Mouse (Mus musculus) adrenal gland, postnatal 4 days (tissue): ENCODE results near the gene Plk1. TPM values are rescaled to one million over a fixed set of nuclear protein-coding genes. Genes with fewer than 3 reads are reported as not detected.

ENCODE experiments used
- DNase-seq, 2 experiments: peaks; one replicate each; pipeline ENCODE4 v3.0.0; 2021 to 2022; ENCODE audit warnings: low spot score in 2 of 2, mixed read lengths in 2 of 2
- long read RNA-seq, 2 experiments: library from polyadenylated mRNA; stranded (forward); transcript quantifications; one replicate each; pipeline ENCODE4 v2.0.0; 2021
- total RNA-seq, 2 experiments: library from RNA; stranded (reverse); gene quantifications; 2 replicates each; pipeline ENCODE4 v1.2.3; 2021

Plk1 gene
- total RNA-seq, result 10 to 100 TPM; 25.3 to 27.3 TPM
- long read RNA-seq, experiment 1, transcript Plk1-201 (10 exons, 2,199 nt), result major isoform, 26 of 29 reads
- long read RNA-seq, experiment 1, partial matches to known transcripts, result 3 of 29 reads
- long read RNA-seq, experiment 1, other reads (novel, unspliced or antisense), result 0 of 29 reads
- long read RNA-seq, experiment 2, transcript Plk1-201 (10 exons, 2,199 nt), result major isoform, 33 of 38 reads
- long read RNA-seq, experiment 2, partial matches to known transcripts, result 3 of 38 reads
- long read RNA-seq, experiment 2, other reads (novel, unspliced or antisense), result 2 of 38 reads

GRCm38 (mm10) chr7:122158915-122159902 lies at the start of gene Plk1:
Gene Plk1, plus strand, starts transcription at chr7:122159439.
- peak; percentile 50 to 66 for DNase-seq

- no peak for DNase-seq
Measured at GRCm38 (mm10) chr7:122123518-122123917, 35.7 kb upstream of the Plk1 start.

DNA sequence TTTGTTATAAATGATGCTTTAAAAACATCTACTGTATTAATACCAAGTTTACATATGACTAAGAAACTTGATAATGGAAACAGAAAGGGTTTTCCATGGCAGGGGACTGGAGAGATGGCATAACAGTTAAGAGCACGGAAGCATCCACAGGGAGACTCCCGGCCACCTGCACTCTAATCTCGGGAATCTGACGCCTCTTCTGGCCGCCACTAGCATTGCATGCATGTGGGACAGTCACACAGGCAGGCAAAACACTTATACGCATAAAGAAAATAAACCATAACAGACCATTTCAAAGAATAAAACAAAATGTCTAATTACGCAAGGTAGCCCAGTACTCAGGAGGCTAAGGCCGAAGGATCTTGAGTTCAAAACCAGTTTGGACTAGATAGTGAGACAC lies 33.6 kb upstream of the Plk1 start:
- DNase-seq, result no peak

GRCm38 (mm10) chr7:122126946-122127345 lies 32.3 kb upstream of the Plk1 start:
- no peak for DNase-seq

GRCm38 (mm10) chr7:122131834-122132233 lies 27.4 kb upstream of the Plk1 start:
- DNase-seq, result no peak

- peak; percentile 98 to 100 for DNase-seq
Measured at GRCm38 (mm10) chr7:122132497-122133337, 26.5 kb upstream of the Plk1 start, which contains the start of the genes Palb2 and Dctn5. Gene Palb2, minus strand, starts transcription at chr7:122132985. Gene Dctn5, plus strand, starts transcription at chr7:122133041.

DNA sequence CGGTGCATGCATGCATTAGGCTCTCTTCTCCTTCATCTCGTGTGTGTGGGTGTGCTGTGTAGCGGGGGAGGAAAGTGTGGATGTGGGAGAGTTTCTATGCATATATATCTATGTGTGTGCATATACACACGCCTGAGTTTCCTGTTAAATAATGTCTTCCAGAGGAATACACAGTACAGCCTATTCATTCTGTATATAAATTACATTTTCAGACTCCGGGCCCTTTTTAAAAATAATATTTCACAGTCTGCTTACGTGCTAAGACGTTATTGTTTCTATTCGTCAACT lies 26.0 kb upstream of the Plk1 start:
- DNase-seq, result no peak

DNA sequence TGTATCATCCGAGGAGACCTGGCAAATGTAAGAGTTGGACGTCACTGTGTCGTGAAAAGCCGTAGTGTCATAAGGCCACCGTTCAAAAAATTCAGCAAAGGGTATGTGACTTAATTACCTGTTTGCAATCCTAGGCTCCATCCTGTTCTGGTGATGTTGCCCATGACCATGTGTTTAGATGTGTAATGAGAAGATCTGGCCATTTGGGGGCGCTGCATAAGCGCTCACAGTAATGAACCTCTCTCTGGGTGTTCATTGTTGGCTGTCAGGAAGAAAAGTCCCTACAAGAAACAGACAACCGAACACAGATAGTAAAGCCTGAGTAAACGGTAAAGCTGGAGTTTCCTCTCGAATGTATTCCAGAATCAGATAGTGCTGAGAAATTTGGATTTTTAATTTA lies 24.2 kb upstream of the Plk1 start:
- no peak for DNase-seq

GRCm38 (mm10) chr7:122137071-122137470 lies 22.2 kb upstream of the Plk1 start:
- no peak for DNase-seq

- no peak for DNase-seq
Measured at GRCm38 (mm10) chr7:122138190-122138589, 21.0 kb upstream of the Plk1 start.

- DNase-seq, result no peak
Measured at GRCm38 (mm10) chr7:122140991-122141390, 18.2 kb upstream of the Plk1 start.

GRCm38 (mm10) chr7:122152473-122152872 lies 6.8 kb upstream of the Plk1 start:
- no peak for DNase-seq

GRCm38 (mm10) chr7:122158488-122158887 lies 751 bp upstream of the Plk1 start:
- DNase-seq, result no peak

- no peak for DNase-seq
Measured at GRCm38 (mm10) chr7:122160037-122160436, 798 bp downstream of the Plk1 start.

DNA sequence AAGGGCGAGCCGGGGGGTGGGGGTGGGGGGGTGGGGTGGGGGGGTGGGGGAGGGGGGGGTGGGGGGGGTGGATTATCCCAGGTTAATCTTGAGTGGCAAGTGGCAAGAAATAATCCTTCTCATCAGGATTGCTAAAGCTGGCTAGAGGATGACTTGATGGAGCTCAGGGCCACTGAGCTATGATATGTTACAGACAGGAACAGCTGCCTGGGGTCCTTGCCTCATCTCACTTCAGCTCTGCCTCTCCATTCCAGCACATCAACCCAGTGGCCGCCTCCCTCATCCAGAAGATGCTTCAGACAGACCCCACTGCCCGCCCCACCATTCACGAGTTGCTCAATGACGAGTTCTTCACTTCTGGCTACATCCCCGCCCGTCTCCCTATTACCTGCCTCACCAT lies 4.5 kb downstream of the Plk1 start:
- DNase-seq, result no peak

GRCm38 (mm10) chr7:122167203-122167602 lies 8.0 kb downstream of the Plk1 start:
- DNase-seq, result no peak

GRCm38 (mm10) chr7:122170705-122171104 lies 11.5 kb downstream of the Plk1 start:
- no peak for DNase-seq

DNA sequence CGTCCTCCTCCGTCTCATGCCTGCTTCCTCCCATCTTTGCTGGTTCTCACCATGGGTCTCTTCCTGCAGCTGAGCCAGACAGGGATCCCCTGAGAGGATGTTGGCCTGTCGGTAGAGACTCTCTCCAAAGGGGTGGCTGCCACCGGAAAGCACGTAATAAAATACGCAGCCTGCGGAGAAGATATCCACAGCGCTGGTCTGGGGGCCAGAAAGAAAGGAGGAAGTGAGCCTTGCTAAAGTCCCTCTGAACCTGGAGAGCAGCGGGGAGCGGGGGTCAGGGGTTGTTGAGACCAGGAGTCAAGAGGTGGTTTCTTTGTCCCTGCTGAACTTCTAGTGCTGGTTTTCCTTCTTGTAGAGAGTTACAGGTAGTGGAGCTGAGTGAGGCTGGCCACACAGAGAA lies 12.4 kb downstream of the Plk1 start:
- no peak for DNase-seq

DNA sequence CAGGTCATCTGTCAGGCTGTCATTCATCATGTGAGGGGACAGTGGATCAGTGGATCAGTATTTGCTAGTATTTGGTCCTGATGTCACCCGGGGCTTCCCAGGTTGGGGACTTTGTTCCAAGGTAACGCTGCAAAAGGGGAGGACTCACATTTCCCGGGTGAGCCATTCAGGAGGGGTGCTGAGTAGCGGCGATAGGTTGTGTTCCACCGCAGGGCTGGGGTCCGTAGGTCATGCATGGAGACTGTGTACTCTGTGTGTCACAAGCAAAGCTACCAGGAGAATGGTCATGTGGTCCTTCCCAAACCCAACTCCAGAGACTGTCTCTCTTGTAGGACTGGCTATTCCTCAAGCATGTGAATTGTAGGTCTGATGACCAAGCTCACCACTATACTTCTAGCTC lies 21.5 kb downstream of the Plk1 start:
- DNase-seq, result no peak

DNA sequence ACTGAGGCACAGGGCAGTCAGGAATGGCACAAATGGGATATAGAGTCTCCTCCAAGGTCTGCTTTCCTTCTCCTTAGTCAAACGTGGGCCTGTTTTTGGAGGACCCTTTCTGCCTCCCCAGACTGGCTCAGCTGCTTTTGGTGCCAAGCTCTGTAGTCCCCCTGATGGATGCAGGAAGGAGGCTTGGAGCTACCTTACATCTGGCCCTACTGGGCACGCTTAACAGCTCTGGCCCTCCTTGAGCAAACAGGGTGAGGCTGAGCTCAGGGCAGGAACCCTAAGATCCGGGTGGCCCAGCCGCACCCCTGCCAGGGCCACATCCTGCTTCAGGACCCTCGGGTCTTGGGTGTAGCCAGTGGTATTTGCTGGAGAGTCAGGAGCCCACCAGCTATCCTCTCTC lies 25.3 kb downstream of the Plk1 start:
- no peak for DNase-seq

DNA sequence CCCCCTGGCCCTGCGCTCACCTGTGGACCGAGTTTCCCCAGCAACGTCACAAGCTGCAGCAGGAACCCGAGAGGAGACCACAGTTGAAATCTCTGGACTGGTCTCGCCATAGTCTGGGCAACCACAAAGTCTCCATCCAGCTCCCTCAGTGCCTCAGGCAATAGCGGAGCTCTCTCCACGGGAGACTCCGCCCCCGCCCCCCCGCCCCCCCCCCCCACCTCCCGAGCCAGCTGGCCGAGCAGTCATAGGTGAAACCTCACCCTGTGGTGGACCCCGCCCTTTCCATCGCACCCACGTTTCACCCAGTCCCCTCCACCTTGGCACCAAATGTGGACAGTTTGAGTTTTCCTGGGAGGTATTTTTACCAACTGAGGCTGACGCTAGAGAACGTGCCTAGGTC lies 26.8 kb downstream of the Plk1 start, which contains the start of gene Ern2:
Ern2 (minus strand) TSS at position 165 of the 400 bp plus-strand sequence.
- DNase-seq, result no peak
